Mouse (Mus musculus) hindbrain, embryonic 15.5 days (tissue): ENCODE data around the gene Lonp1. TPM values are rescaled to one million over a fixed set of nuclear protein-coding genes. Genes with fewer than 3 reads are reported as not detected.
A peak's percentile ranks its signal among the peaks of the same experiment; 100 is the strongest.
"Not testable (repeated sequence)": the region's sequence is repeated elsewhere in the genome, so short reads cannot be mapped to it uniquely, and the experiment has no call there.

Experiments
- ATAC-seq: fragments of 200-750 bp; cut with Nextera tagmentation; 2 replicates; pipeline ENCODE4 v1.8.0; 2017; ENCODE audit warnings: low read depth, moderate number of reproducible peaks, moderate TSS enrichment; ENCODE audit not compliant: low FRiP score
- H3K27ac ChIP-seq: fragments of 300-500 bp; sonication (generic); replicated peaks from 2 replicates; pipeline ENCODE4 v1.5.1; 2015; ENCODE audit warnings: mild to moderate bottlenecking, inconsistent platforms
- H3K27me3 ChIP-seq: fragments of 300-500 bp; sonication (generic); 2 replicates; pipeline ENCODE4 v1.6.1; 2015; ENCODE audit warnings: control low read depth, inconsistent platforms
- H3K36me3 ChIP-seq: fragments of 300-500 bp; sonication (generic); 2 replicates; pipeline ENCODE4 v1.6.1; 2015; ENCODE audit warnings: control low read depth, inconsistent platforms
- H3K4me1 ChIP-seq: fragments of 300-500 bp; sonication (generic); replicated peaks from 2 replicates; pipeline ENCODE4 v1.6.1; 2015; ENCODE audit warnings: control low read depth, inconsistent platforms
- H3K4me2 ChIP-seq: fragments of 300-500 bp; sonication (generic); 2 replicates; pipeline ENCODE4 v1.6.1; 2015; ENCODE audit warnings: moderate library complexity, mild to moderate bottlenecking, inconsistent platforms
- H3K4me3 ChIP-seq: fragments of 300-500 bp; sonication (generic); 2 replicates; pipeline ENCODE4 v1.5.1; 2015; ENCODE audit warnings: mild to moderate bottlenecking, inconsistent platforms
- H3K9ac ChIP-seq: fragments of 300-500 bp; sonication (generic); 2 replicates; pipeline ENCODE4 v1.6.1; 2015; ENCODE audit warnings: inconsistent platforms
- H3K9me3 ChIP-seq: fragments of 300-500 bp; sonication (generic); 2 replicates; pipeline ENCODE4 v1.6.1; 2016; ENCODE audit warnings: control low read depth, inconsistent platforms
- WGBS: fragments of 180-500 bp; shearing (Covaris S2); methylation state at CpG from one replicate; pipeline ENCODE4 v1.1.7; 2015; 5-methylcytosine and 5-hydroxymethylcytosine counted together
- polyA plus RNA-seq: library from polyadenylated mRNA; unstranded; fragments of >200 nt; fragmentation: Nextera tagmentation; extraction: Ambion mirVana; gene quantifications from 2 replicates; pipeline ENCODE4 v1.2.1, GENCODE M21; 2015

Lonp1 gene
- polyA plus RNA-seq, 1 experiment from 2014 or later, result 49.2 TPM

DNA sequence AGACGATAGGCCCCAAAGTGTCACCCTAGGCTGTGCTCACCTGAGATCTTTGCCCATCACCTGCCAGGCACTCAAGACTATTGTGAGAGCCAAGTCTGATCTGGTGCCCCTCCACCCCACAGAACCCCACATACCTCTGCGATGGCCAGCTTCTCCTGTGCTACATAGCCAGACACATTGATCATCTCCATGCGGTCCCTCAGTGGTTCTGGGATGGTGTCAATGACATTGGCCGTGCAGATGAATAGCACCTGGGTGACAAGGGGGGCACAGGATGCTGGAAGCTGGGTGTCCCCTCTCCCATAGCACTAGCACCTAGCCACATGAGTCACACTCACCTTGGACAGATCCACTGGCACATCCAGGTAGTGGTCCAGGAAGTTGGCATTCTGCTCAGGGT lies 10.9 kb downstream of the Lonp1 start:
- no peak overlapping the region for H3K27ac ChIP-seq
- 93% methylated on average over 4 of the region's 4 CpGs for WGBS
- no peaks in the 10 kb centered on the region for H3K27me3 ChIP-seq
- H3K9me3 ChIP-seq, result no peaks in the 10 kb centered on the region
- no peak overlapping the region for H3K4me3 ChIP-seq
- no peak overlapping the region for H3K9ac ChIP-seq
- H3K36me3 ChIP-seq, result peaks cover 43% of the 10 kb centered on the region
- H3K4me1 ChIP-seq, result peaks cover 28% of the 10 kb centered on the region
- ATAC-seq, result no peak
- no peak overlapping the region; the same call in 1 of the 2 replicates for H3K4me2 ChIP-seq

DNA sequence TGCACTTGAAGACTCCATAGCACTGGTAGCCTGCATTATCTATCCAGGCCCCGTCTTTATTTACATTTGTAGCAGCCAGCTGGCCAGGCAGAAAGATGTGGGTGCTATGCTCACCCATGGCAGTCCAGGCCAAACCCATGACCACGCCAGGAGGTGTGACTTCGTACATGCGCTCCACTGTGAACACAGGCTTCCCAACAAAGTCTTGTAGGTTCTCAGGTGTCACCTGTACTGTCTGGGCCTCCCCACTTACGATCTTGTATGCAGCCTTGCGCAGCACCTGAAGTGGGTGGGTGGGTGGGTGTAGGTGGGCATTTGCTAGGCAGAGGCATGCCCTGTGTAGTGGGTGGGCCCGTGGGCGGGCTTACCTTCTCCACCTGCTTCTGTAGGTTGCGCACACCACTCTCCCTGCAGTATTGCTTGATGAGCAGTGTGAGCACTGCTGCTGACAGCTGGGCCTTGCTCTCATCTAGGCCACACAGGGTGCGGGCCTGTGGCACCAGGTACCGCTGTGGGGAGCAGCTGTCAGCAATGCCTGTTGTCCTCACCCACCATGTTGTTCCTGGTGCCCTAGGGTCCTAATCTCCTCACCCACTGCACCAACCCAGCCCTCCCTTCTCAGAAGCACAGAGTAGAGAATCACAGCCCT lies 11.4 kb downstream of the Lonp1 start:
- H3K27ac ChIP-seq, result no peak overlapping the region
- peaks cover 37% of the 10 kb centered on the region for H3K36me3 ChIP-seq
- H3K4me3 ChIP-seq, result peak overlapping the region; percentile 77; the same call in 1 of the 2 replicates
- H3K9me3 ChIP-seq, result no peaks in the 10 kb centered on the region
- H3K9ac ChIP-seq, result no peak overlapping the region
- H3K27me3 ChIP-seq, result no peaks in the 10 kb centered on the region
- peak overlapping the region; percentile 70 for H3K4me2 ChIP-seq
- no peak for ATAC-seq
- WGBS, result 94% methylated on average over 11 of the region's 11 CpGs
- H3K4me1 ChIP-seq, result peaks cover 33% of the 10 kb centered on the region

DNA sequence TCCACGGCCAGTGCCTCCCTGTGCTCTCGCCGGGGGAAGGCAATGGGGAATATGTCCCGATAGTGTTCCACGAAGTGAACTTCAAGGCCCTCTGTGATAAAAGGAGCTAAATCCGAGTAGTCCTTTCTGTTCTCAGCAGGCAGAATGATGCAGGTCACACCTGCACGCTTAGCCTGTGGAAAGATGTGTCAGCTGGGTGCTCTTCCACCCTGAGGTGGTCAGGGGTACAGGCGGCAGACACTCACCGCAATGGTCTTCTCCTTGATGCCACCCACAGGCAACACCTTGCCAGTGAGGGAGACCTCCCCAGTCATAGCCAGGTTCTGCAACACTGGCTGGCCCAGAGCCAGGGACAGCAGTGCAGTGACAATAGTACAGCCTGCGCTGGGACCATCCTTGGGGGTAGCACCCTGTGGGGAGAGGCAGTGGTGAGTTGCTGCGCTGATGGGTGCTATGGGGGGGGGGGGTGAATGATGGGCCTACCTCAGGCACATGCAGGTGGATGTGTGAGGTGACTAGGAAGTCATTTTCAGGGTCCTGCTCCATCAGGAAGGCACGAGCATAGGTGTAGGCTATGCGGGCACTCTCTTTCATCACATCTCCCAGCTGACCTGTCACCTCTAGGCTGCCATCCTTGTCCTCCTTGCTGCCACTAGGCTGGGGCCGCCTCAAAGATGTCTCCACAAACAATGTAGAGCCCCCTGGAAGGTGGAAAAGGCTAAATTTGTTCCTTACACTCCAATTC lies 12.1 kb downstream of the Lonp1 start:
- ATAC-seq, result no peak
- Histone ChIP-seq H3K4me3 (peak overlapping the region; percentile 77), H3K9ac (peak overlapping the region; percentile 68), H3K36me3 (peaks cover 30% of the 10 kb centered on the region), H3K4me2 (peak overlapping the region; percentile 70), H3K4me1 (peaks cover 36% of the 10 kb centered on the region), H3K27me3 (no peaks in the 10 kb centered on the region), H3K9me3 (no peaks in the 10 kb centered on the region), H3K27ac (peak overlapping the region; percentile 94; the same call in 1 of the 2 replicates)
- WGBS, result 31% methylated on average over 14 of the region's 14 CpGs

DNA sequence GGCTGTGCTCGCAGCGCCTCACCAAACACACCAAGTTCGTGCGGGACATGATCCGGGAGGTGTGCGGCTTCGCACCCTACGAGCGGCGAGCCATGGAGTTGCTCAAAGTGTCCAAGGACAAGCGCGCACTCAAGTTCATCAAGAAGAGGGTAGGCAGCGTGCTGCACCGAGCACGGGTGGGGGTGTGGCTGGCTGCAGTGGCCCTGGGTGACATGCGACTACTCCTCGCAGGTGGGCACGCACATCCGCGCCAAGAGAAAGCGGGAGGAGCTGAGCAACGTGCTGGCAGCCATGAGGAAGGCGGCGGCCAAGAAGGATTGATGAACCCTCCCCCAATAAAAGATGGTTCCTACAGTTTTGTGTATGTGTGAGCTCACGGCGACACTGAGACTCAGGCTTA lies 12.8 kb downstream of the Lonp1 start:
- H3K9ac ChIP-seq, result peak overlapping the region; percentile 68

DNA sequence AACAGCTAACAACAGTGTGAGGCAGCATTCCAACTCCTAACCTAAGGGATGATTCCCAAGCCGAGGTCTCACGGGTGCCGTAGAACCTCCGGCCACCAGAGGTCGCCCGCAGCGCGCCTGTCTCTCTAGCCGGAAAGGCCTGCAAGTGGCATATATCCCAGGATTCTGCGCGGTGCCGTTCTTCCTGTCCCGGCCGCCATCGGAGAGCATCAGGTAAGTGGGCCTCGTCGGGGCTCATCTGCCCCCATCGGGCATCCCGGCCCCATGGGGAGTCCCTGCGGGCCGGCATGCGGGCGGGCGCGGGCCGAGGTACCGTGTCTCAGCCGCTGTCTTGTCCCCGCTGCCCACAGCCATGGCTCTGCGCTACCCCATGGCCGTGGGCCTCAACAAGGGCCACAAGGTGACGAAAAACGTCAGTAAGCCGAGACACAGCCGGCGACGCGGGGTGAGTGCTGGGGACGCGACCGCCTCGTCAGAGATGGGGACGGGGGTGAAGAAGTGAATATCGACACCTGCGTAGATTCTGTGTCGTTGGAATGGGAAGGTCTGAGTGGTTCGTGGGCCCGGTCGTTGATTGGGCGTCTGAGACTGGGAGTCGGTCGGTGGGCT lies 13.3 kb downstream of the Lonp1 start, which contains the start of gene Rpl36:
Gene Rpl36, plus strand, starts transcription at position 181 of the 609 bp plus-strand sequence.
- Histone ChIP-seq H3K9me3 (no peaks in the 10 kb centered on the region), H3K36me3 (peaks cover 22% of the 10 kb centered on the region), H3K4me3 (peak within 1 kb of the TSS; percentile 77), H3K27ac (peak within 1 kb of the TSS; percentile 94), H3K4me1 (peaks cover 44% of the 10 kb centered on the region), H3K4me2 (peak within 1 kb of the TSS; percentile 70), H3K27me3 (no peaks in the 10 kb centered on the region), H3K9ac (peak within 1 kb of the TSS; percentile 68)
- ATAC-seq, result peak; percentile 63
- WGBS, result 0% methylated on average over 52 of the region's 52 CpGs

More for the DNA sequence above, 12.8 kb downstream of the Lonp1 start:
- WGBS, result under 1% methylated on average over 26 of the region's 26 CpGs
- not testable (repeated sequence) for H3K27me3 ChIP-seq, H3K9me3 ChIP-seq, ATAC-seq
- Histone ChIP-seq H3K4me3 (peak overlapping the region; percentile 77), H3K4me2 (peak overlapping the region; percentile 70), H3K36me3 (peaks cover 25% of the 10 kb centered on the region), H3K4me1 (peaks cover 38% of the 10 kb centered on the region), H3K27ac (peak overlapping the region; percentile 94)

DNA sequence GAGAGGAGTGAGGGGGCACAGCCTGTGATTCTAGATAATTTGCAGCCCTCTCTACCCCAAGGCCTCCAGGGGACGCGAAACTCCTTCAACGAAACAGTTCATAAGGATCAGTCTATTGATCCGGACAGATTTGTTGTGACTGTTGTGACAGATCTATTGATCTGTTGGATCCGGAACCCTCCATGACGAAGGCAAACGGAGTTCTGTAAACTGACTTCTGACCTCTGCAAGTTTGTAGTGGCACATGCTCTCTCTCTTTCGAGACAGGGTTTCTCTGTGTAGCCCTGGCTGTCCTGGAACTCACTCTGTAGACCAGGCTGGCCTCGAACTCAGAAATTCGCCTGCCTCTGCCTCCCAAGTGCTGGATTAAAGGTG lies 14.1 kb downstream of the Lonp1 start:
- not testable (repeated sequence) for H3K27me3 ChIP-seq, ATAC-seq, H3K9me3 ChIP-seq, H3K9ac ChIP-seq, H3K4me2 ChIP-seq, H3K27ac ChIP-seq, H3K4me3 ChIP-seq
- 79% methylated on average over 10 of the region's 10 CpGs for WGBS
- H3K4me1 ChIP-seq, result peaks cover 52% of the 10 kb centered on the region
- peaks cover 17% of the 10 kb centered on the region for H3K36me3 ChIP-seq

DNA sequence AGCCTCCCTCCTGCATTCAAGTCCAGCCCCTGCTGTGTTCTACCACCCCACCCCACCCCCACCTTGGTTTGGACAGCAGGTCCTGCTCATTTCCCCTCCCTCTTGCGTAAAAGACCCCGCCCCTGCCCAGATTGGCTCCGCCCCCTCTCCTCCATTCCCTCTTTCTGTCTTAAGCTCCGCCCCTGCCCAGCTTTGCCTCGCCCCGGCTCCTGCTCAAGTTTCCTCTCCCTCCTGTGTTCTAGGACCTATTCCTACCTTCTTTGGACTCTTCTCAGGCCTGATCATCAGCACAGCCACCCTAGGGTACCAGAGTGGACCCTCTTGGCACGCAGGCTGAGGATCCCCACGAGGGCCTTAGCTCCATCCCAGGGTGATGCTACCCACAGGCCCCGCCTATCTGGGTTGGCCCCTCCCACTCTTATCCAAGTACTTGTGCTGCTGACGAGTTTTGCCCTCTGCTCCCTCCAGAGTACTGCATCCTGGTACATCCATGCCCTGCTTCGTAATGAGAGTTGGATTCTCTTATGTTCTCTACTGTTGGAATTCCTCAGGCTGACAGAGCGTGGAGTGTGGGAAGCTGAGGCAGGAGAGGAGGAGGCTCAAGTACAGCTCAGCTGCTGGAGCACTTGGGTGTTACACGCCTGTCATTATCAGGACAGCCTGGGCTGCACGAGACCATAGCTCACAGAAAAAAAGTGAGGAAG lies 14.7 kb downstream of the Lonp1 start:
- no peak for ATAC-seq
- 16% methylated on average over 14 of the region's 14 CpGs for WGBS
- H3K27me3 ChIP-seq, result no peaks in the 10 kb centered on the region
- no peaks in the 10 kb centered on the region for H3K9me3 ChIP-seq
- H3K9ac ChIP-seq, result no peak overlapping the region
- peaks cover 20% of the 10 kb centered on the region for H3K36me3 ChIP-seq
- no peak overlapping the region for H3K4me3 ChIP-seq
- H3K4me1 ChIP-seq, result peaks cover 54% of the 10 kb centered on the region
- H3K4me2 ChIP-seq, result no peak overlapping the region
- no peak overlapping the region for H3K27ac ChIP-seq

DNA sequence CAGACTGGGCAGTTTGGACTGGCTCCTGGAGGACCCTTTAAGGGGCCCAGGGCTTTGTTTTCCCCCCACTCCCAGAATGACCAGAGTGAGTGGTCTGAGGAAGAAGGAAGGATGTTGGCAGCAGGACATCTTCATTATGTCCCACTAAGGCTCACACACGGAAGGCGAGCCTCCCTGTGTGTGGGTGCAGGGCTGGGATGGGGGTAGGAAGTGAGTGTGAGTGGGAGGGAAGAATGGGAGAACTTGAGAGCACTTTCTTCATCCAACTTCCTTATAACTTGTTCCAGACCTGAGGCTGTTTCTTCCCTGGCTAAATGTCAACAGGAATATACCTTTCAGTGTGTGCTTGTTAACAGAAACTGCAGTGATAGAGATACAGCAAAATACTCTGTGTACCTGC lies 15.4 kb downstream of the Lonp1 start:
- 60% methylated on average over 2 of the region's 2 CpGs for WGBS
- no peaks in the 10 kb centered on the region for H3K27me3 ChIP-seq
- H3K4me3 ChIP-seq, result no peak overlapping the region
- H3K36me3 ChIP-seq, result peaks cover 20% of the 10 kb centered on the region
- H3K4me1 ChIP-seq, result peaks cover 54% of the 10 kb centered on the region
- no peak overlapping the region for H3K9ac ChIP-seq
- H3K27ac ChIP-seq, result no peak overlapping the region
- no peak for ATAC-seq
- H3K4me2 ChIP-seq, result no peak overlapping the region
- no peaks in the 10 kb centered on the region for H3K9me3 ChIP-seq

DNA sequence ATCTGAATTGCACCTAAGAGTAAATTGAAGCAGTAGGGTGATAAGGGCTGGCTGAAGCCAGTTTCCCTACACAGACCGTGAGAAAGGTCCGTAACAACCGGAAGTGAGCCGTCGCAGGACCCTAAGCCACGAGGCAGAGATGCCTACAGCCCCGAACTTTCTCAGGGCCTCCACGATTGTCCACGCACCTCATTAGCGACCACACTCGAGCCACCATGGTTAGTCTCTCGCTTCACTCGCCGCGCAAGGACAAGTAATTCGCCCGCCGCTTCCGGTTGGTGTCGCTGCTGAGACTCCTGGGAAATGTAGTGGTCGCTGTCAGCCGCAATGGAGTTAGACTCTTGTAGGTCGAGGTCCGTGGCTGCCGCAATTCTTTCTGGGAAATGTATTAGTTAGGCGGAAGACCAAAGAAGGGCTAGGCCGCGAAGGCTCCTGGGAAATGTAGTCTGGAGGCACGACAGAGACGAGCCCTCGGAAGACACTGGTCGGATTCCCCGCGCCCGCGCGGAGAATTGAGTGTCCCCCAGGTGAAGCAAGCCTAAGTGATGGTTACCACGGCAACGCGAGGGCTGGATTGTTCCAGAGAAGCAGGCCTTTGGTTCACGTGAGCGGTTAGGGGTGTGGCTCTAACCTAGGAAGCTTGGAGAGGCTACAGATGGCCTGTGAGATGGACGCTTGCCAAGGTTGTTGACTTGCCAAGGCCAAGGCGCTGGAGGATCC lies 17.1 kb downstream of the Lonp1 start, which contains the start of gene 2410015M20Rik:
Gene 2410015M20Rik, minus strand, starts transcription at position 320 of the 720 bp plus-strand sequence.
- no peaks in the 10 kb centered on the region for H3K9me3 ChIP-seq
- ATAC-seq, result peak; percentile 89
- H3K9ac ChIP-seq, result peak within 1 kb of the TSS; percentile 71
- H3K4me2 ChIP-seq, result peak within 1 kb of the TSS; percentile 68
- peaks cover 26% of the 10 kb centered on the region for H3K36me3 ChIP-seq
- under 1% methylated on average over 44 of the region's 44 CpGs for WGBS
- no peaks in the 10 kb centered on the region for H3K27me3 ChIP-seq
- peaks cover 40% of the 10 kb centered on the region for H3K4me1 ChIP-seq
- peak within 1 kb of the TSS; percentile 63 for H3K4me3 ChIP-seq
- H3K27ac ChIP-seq, result peak within 1 kb of the TSS; percentile 89

DNA sequence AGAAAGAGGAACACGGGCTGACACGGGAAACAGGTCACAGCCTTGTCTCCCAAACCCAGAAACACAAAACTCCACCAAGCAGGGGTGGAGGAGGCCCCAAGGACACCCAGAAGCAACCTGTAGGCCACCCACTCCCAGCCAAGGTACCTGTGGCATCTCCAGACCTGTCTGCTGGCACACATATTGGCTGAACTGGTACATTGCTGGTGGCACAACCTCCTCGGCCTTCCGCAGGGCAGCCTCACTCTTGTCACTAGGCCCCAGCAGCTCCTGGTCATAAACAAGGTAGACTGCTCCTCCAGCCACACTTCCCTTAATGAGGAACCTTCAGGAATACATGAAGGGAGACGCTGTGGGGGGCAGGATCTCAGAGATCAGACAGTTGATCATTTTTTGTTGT lies 18.0 kb downstream of the Lonp1 start:
- Histone ChIP-seq H3K27ac (peak overlapping the region; percentile 89; the same call in 1 of the 2 replicates), H3K27me3 (no peaks in the 10 kb centered on the region), H3K9ac (peak overlapping the region; percentile 71), H3K36me3 (peaks cover 36% of the 10 kb centered on the region), H3K9me3 (no peaks in the 10 kb centered on the region), H3K4me1 (peaks cover 32% of the 10 kb centered on the region), H3K4me3 (peak overlapping the region; percentile 63), H3K4me2 (peak overlapping the region; percentile 68)
- WGBS, result 57% methylated on average over 5 of the region's 5 CpGs
- ATAC-seq, result no peak

DNA sequence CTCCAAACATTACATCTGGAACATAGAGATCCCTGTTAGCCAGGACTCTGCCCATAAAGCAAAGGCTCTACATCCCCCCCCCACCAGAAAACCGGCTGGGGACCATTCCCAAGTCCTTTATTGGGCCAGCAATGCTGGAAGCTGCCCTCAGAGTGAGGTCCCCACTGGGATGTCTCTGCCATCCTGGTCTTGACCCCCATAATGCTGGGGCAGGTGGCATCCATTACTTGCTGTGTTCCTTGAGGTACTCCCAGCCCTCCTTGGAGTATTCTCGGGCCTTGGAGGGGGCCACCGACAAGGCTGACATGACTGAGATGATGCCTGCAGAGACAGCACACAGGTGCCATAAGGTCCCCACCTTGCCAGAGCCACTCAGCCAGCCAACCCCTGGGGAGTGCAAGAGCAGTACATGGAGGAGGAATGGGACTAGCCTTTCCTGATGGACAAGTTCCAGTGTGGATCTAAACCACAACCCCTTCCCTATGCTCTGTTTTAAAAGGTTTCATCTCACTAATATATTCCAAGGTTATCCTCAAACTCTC lies 19.1 kb downstream of the Lonp1 start:
- Histone ChIP-seq H3K9me3 (no peaks in the 10 kb centered on the region), H3K4me1 (peaks cover 30% of the 10 kb centered on the region), H3K36me3 (peaks cover 47% of the 10 kb centered on the region), H3K4me2 (no peak overlapping the region), H3K4me3 (no peak overlapping the region), H3K27me3 (no peaks in the 10 kb centered on the region), H3K27ac (no peak overlapping the region), H3K9ac (no peak overlapping the region)
- ATAC-seq, result no peak
- 85% methylated on average over 3 of the region's 3 CpGs for WGBS
